Comparison of ENCODE assay signal across 15 mouse cellular contexts in the genomic region with DNA sequence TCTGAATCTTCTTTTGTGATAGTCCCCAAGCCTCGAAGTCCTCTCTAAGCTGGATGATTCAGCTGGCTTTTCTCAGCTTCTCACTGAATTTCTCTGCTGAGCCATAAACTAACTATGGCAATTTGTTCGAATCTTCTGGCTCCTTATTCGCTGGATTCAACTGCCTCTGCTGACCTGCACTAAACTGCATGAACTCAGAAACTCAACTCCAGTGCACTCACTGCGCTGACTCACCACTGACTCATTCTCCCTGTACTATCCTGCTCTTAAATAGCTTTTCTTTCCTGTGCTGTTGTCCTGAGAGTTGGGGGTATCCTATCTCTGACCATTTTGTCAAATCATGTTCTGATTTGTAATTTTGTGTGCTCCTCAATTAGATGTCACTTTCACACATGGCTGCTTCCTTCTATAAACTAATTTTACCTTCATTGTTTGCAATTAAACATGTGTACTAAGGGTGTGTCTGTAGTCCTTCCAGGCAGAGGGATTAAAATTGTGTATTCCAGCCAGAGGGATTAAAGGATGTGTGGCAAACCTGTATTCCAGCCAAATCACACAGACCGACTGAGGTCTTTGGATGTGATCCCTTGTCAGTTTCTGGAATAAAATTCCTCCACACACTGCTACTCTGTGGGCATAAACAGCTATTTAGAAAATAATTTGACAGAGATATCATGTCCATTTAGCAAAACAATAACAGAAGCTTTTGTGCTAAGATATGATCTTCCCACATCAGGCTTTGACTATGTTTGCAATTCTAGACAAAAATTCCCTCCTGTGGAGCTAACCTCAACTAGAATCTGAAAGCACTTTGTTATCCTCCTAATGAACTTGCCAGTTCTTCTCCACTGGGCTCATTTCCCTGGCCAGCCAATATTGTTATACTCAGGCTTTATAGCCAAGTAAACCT.
DNase-seq lines count a peak whose midpoint lies in the region; ATAC-seq and TF ChIP-seq lines count a peak whose summit lies in the region.
"Had no signal": no experiment of that assay in that cellular context is flagged by ENCODE, and none has a peak within 500 bp of the region (broad histone marks: within the 10 kb centered on the region; RNA-seq: fewer than 3 reads in every experiment).

No protein-coding gene starts in this region.

- 68% methylated on average over 5 of the region's 5 CpGs for WGBS in limb, embryonic 13.5 days
- WGBS in limb, embryonic 10.5 days = 78% methylated on average over 5 of the region's 5 CpGs

- H3K36me3 ChIP-seq in limb, embryonic 13.5 days = no peaks in the 10 kb centered on the region
- no peaks in the 10 kb centered on the region for H3K36me3 ChIP-seq in limb, embryonic 10.5 days
- H3K36me3 ChIP-seq in C2C12 (ENCODE audit: control insufficient read depth, insufficient read depth) = no peaks in the 10 kb centered on the region
- H3K36me3 ChIP-seq: heart, embryonic 13.5 days; limb, embryonic 15.5 days had no signal

- no peak overlapping the region for H3K4me3 ChIP-seq in limb, embryonic 13.5 days
- H3K4me3 ChIP-seq in limb, embryonic 10.5 days = no peak overlapping the region
- H3K4me3 ChIP-seq in C2C12 (ENCODE audit: insufficient read depth, poor library complexity, severe bottlenecking) = no peak overlapping the region
- H3K4me3 ChIP-seq in embryonic fibroblast, embryonic 13.5 days (ENCODE audit: insufficient read depth, low read length) = no peak overlapping the region
- H3K4me3 ChIP-seq: heart, embryonic 13.5 days; limb, embryonic 15.5 days had no signal

- no peak overlapping the region for H3K27ac ChIP-seq in limb, embryonic 13.5 days
- no peak overlapping the region for H3K27ac ChIP-seq in limb, embryonic 10.5 days
- peak overlapping the region; percentile 81 for H3K27ac ChIP-seq in embryonic fibroblast, embryonic 13.5 days (ENCODE audit: insufficient read depth, low read length)
- H3K27ac ChIP-seq: heart, embryonic 13.5 days; limb, embryonic 15.5 days had no signal

- no peaks in the 10 kb centered on the region for H3K79me2 ChIP-seq in C2C12 (ENCODE audit: control insufficient read depth, insufficient read depth)

- DNase-seq in limb, embryonic 10.5 days (ENCODE audit: low spot score) = no peak
- DNase-seq in adrenal gland, adult 18-20 months (ENCODE audit: low spot score in 2 of 2) = peak; percentile 26 to 29
- DNase-seq in heart, postnatal 36 days = no peak
- no peak for DNase-seq in layer of hippocampus, adult 9-11 months
- DNase-seq: forebrain, postnatal 0 days; gastrocnemius, postnatal 10 days; kidney, adult 9 months; liver, postnatal 0 days had no signal

- H3ac ChIP-seq in C2C12 (ENCODE audit: control insufficient read depth, insufficient read length, low read depth) = no peak overlapping the region

- no peaks in the 10 kb centered on the region for H3K27me3 ChIP-seq in limb, embryonic 13.5 days
- no peaks in the 10 kb centered on the region for H3K27me3 ChIP-seq in limb, embryonic 10.5 days (ENCODE audit: low read depth, poor library complexity, severe bottlenecking)
- no peaks in the 10 kb centered on the region for H3K27me3 ChIP-seq in C2C12 (ENCODE audit: control insufficient read depth, insufficient read depth, insufficient read length)
- H3K27me3 ChIP-seq: heart, embryonic 13.5 days; limb, embryonic 15.5 days had no signal

- intact Hi-C loops in heart, postnatal 36 days (cut with DNase I) = no loop called here

- no peak overlapping the region for H3K4me2 ChIP-seq in limb, embryonic 13.5 days (replicated peaks)
- H3K4me2 ChIP-seq: heart, embryonic 13.5 days; limb, embryonic 15.5 days; midbrain, embryonic 11.5 days had no signal

- H3K9me3 ChIP-seq in limb, embryonic 13.5 days = no peaks in the 10 kb centered on the region
- H3K9me3 ChIP-seq in limb, embryonic 10.5 days (replicated peaks) = no peaks in the 10 kb centered on the region
- H3K9me3 ChIP-seq: heart, embryonic 13.5 days; limb, embryonic 15.5 days had no signal

- TF ChIP-seq CTCF in C2C12 (IDR thresholded peaks at IDR 0.05; ENCODE audit: control insufficient read depth, insufficient read depth, insufficient read length) = no peak
- no peak for TF ChIP-seq CTCF in embryonic fibroblast, embryonic 13.5 days (IDR thresholded peaks at IDR 0.05; ENCODE audit: borderline replicate concordance, insufficient read depth, low read length)

- 0 out of 2 replicates have a peak, but pooled peaks have one; percentile 66 for ATAC-seq in limb, embryonic 13.5 days (ENCODE audit: low FRiP score, low read depth)
- no peak for ATAC-seq in erythroid progenitor cell, adult 5-6 weeks (replicated peaks; ENCODE audit: low FRiP score, poor library complexity, severe bottlenecking)
- ATAC-seq: forebrain, postnatal 0 days; liver, postnatal 0 days had no signal

- no peak for TF ChIP-seq POLR2A in embryonic fibroblast, embryonic 13.5 days (IDR thresholded peaks at IDR 0.05; ENCODE audit: low read depth, low read length)

- H3K9ac ChIP-seq in limb, embryonic 13.5 days = no peak overlapping the region
- H3K9ac ChIP-seq: forebrain, postnatal 0 days; heart, embryonic 13.5 days; limb, embryonic 15.5 days; liver, postnatal 0 days had no signal

- H3K79me3 ChIP-seq in C2C12 (ENCODE audit: low read depth) = no peaks in the 10 kb centered on the region

- H3K4me1 ChIP-seq in limb, embryonic 13.5 days = no peaks in the 10 kb centered on the region
- no peaks in the 10 kb centered on the region for H3K4me1 ChIP-seq in limb, embryonic 10.5 days
- H3K4me1 ChIP-seq in embryonic fibroblast, embryonic 13.5 days (ENCODE audit: control insufficient read depth, insufficient read depth, low read length) = peaks cover 7% of the 10 kb centered on the region; the same call in 1 of the 2 replicates
- H3K4me1 ChIP-seq: heart, embryonic 13.5 days; limb, embryonic 15.5 days had no signal

TF ChIP-seq in C2C12, 6 proteins besides CTCF, POLR2A, EP300 and RAD21:
- TF ChIP-seq FOSL1 (IDR thresholded peaks at IDR 0.05; ENCODE audit: insufficient read depth, low read length, poor library complexity, severe bottlenecking) (peak; percentile 89), MAX (IDR thresholded peaks at IDR 0.05) (no peak)
TF ChIP-seq in C2C12: peak in this region for 1.

Comparison
In these comparisons a context has a peak if more than half of its experiments do, and no peak if none do; other contexts are left out.
1. DNase-seq: peak in adrenal gland, adult 18-20 months (2 of 2); none in limb, embryonic 10.5 days (single experiment), heart, postnatal 36 days (0 of 2) and layer of hippocampus, adult 9-11 months (single experiment).